Mouse (Mus musculus) midbrain, embryonic 12.5 days (tissue): ENCODE data around the gene BC053393. TPM values are rescaled to one million over a fixed set of nuclear protein-coding genes. Genes with fewer than 3 reads are reported as not detected.

Experiments used
- ATAC-seq: fragments of 200-750 bp; cut with Nextera tagmentation; 2 replicates; pipeline ENCODE4 v1.8.0; 2017; ENCODE audit warnings: low read depth, moderate TSS enrichment, moderate library complexity; ENCODE audit not compliant: low FRiP score
- H3K27ac ChIP-seq: fragments of 300-500 bp; sonication (generic); replicated peaks from 2 replicates; pipeline ENCODE4 v1.5.1; 2016; ENCODE audit warnings: mild to moderate bottlenecking
- H3K27me3 ChIP-seq: fragments of 300-500 bp; sonication (generic); 2 replicates; pipeline ENCODE4 v1.6.1; 2016; ENCODE audit warnings: mild to moderate bottlenecking
- H3K36me3 ChIP-seq: fragments of 300-500 bp; sonication (generic); 2 replicates; pipeline ENCODE4 v1.6.1; 2016
- H3K4me1 ChIP-seq: fragments of 300-500 bp; sonication (generic); 2 replicates; pipeline ENCODE4 v1.6.1; 2016
- H3K4me2 ChIP-seq: fragments of 300-500 bp; sonication (generic); replicated peaks from 2 replicates; pipeline ENCODE4 v1.6.1; 2016; ENCODE audit warnings: mild to moderate bottlenecking, moderate library complexity
- H3K4me3 ChIP-seq: fragments of 300-500 bp; sonication (generic); 2 replicates; pipeline ENCODE4 v1.5.1; 2016; ENCODE audit warnings: mild to moderate bottlenecking
- H3K9ac ChIP-seq: fragments of 300-500 bp; sonication (generic); replicated peaks from 2 replicates; pipeline ENCODE4 v1.6.1; 2016; ENCODE audit warnings: mild to moderate bottlenecking, moderate library complexity
- H3K9me3 ChIP-seq: fragments of 300-500 bp; sonication (generic); 2 replicates; pipeline ENCODE4 v1.6.1; 2016; ENCODE audit warnings: mild to moderate bottlenecking
- WGBS: fragments of 180-500 bp; shearing (Covaris S2); methylation state at CpG from one replicate; pipeline ENCODE4 v1.1.7; 2016; 5-methylcytosine and 5-hydroxymethylcytosine counted together
- polyA plus RNA-seq: library from polyadenylated mRNA; unstranded; fragments of >200 nt; fragmentation: Nextera tagmentation; extraction: Ambion mirVana; gene quantifications from 2 replicates; pipeline ENCODE4 v1.2.1, GENCODE M21; 2016

Gene BC053393
- polyA plus RNA-seq = not detected in 2 replicates

- no peaks in the 10 kb centered on the region for H3K9me3 ChIP-seq
- H3K4me3 ChIP-seq = no peak within 1 kb of the TSS
- H3K27ac ChIP-seq = no peak within 1 kb of the TSS
- no peak for ATAC-seq
- no peaks in the 10 kb centered on the region for H3K36me3 ChIP-seq
- no peaks in the 10 kb centered on the region for H3K27me3 ChIP-seq
- no peak within 1 kb of the TSS for H3K9ac ChIP-seq
- 81% methylated on average over 1 of the region's 1 CpGs for WGBS
- H3K4me1 ChIP-seq = no peaks in the 10 kb centered on the region
- no peak within 1 kb of the TSS for H3K4me2 ChIP-seq
Measured at GRCm38 (mm10) chr11:46571327-46571726, at the start of gene BC053393. TSS of gene BC053393 (plus strand) at chr11:46571536.

GRCm38 (mm10) chr11:46522719-46523118, 48.6 kb upstream of the BC053393 start:
- H3K27me3 ChIP-seq = no peaks in the 10 kb centered on the region
- no peak overlapping the region for H3K4me2 ChIP-seq
- H3K27ac ChIP-seq = no peak overlapping the region
- H3K9ac ChIP-seq = no peak overlapping the region
- no peaks in the 10 kb centered on the region for H3K4me1 ChIP-seq
- no peaks in the 10 kb centered on the region for H3K9me3 ChIP-seq
- H3K36me3 ChIP-seq = no peaks in the 10 kb centered on the region
- H3K4me3 ChIP-seq = no peak overlapping the region
- ATAC-seq = no peak
- WGBS = 72% methylated on average over 3 of the region's 3 CpGs

GRCm38 (mm10) chr11:46523912-46524311, 47.4 kb upstream of the BC053393 start, which contains the start of gene Gm12169:
TSS of gene Gm12169 (plus strand) at chr11:46524212.
- Histone ChIP-seq H3K4me1 (no peaks in the 10 kb centered on the region), H3K4me2 (no peak within 1 kb of the TSS), H3K27me3 (no peaks in the 10 kb centered on the region), H3K36me3 (no peaks in the 10 kb centered on the region), H3K27ac (no peak within 1 kb of the TSS), H3K9me3 (no peaks in the 10 kb centered on the region), H3K4me3 (no peak within 1 kb of the TSS), H3K9ac (no peak within 1 kb of the TSS)
- ATAC-seq = no peak
- WGBS = 91% methylated on average over 2 of the region's 2 CpGs

- no peak for ATAC-seq
- Histone ChIP-seq H3K4me3 (no peak overlapping the region), H3K4me1 (no peaks in the 10 kb centered on the region), H3K4me2 (no peak overlapping the region), H3K9me3 (no peaks in the 10 kb centered on the region), H3K27me3 (no peaks in the 10 kb centered on the region), H3K36me3 (no peaks in the 10 kb centered on the region), H3K27ac (no peak overlapping the region), H3K9ac (no peak overlapping the region)
- 73% methylated on average over 4 of the region's 4 CpGs for WGBS
Measured at GRCm38 (mm10) chr11:46530149-46530548, 41.2 kb upstream of the BC053393 start.

- Histone ChIP-seq H3K4me2 (no peak overlapping the region), H3K9me3 (no peaks in the 10 kb centered on the region), H3K27ac (no peak overlapping the region), H3K4me3 (no peak overlapping the region), H3K4me1 (no peaks in the 10 kb centered on the region), H3K9ac (no peak overlapping the region), H3K27me3 (no peaks in the 10 kb centered on the region), H3K36me3 (no peaks in the 10 kb centered on the region)
- 76% methylated on average over 4 of the region's 4 CpGs for WGBS
- ATAC-seq = no peak
Measured at GRCm38 (mm10) chr11:46536978-46537377, 34.4 kb upstream of the BC053393 start.

- Histone ChIP-seq H3K4me3 (no peak overlapping the region), H3K27ac (no peak overlapping the region), H3K27me3 (no peaks in the 10 kb centered on the region), H3K4me1 (no peaks in the 10 kb centered on the region), H3K9ac (no peak overlapping the region), H3K36me3 (no peaks in the 10 kb centered on the region), H3K9me3 (no peaks in the 10 kb centered on the region), H3K4me2 (no peak overlapping the region)
- WGBS = 90% methylated on average over 2 of the region's 2 CpGs
- no peak for ATAC-seq
Measured at GRCm38 (mm10) chr11:46543530-46543929, 27.8 kb upstream of the BC053393 start.

GRCm38 (mm10) chr11:46549721-46550120, 21.6 kb upstream of the BC053393 start:
- no peak overlapping the region for H3K9ac ChIP-seq
- ATAC-seq = no peak
- H3K27me3 ChIP-seq = no peaks in the 10 kb centered on the region
- H3K36me3 ChIP-seq = no peaks in the 10 kb centered on the region
- H3K9me3 ChIP-seq = no peaks in the 10 kb centered on the region
- 78% methylated on average over 4 of the region's 4 CpGs for WGBS
- no peak overlapping the region for H3K4me2 ChIP-seq
- H3K4me1 ChIP-seq = no peaks in the 10 kb centered on the region
- no peak overlapping the region for H3K4me3 ChIP-seq
- H3K27ac ChIP-seq = no peak overlapping the region

GRCm38 (mm10) chr11:46552741-46553140, 18.6 kb upstream of the BC053393 start:
- 91% methylated on average over 3 of the region's 3 CpGs for WGBS
- Histone ChIP-seq H3K9me3 (no peaks in the 10 kb centered on the region), H3K27me3 (no peaks in the 10 kb centered on the region), H3K4me3 (no peak overlapping the region), H3K4me1 (no peaks in the 10 kb centered on the region), H3K27ac (no peak overlapping the region), H3K9ac (no peak overlapping the region), H3K4me2 (no peak overlapping the region), H3K36me3 (no peaks in the 10 kb centered on the region)
- no peak for ATAC-seq

- no peak overlapping the region for H3K4me3 ChIP-seq
- H3K27me3 ChIP-seq = no peaks in the 10 kb centered on the region
- 91% methylated on average over 4 of the region's 4 CpGs for WGBS
Measured at GRCm38 (mm10) chr11:46561096-46561495, 10.2 kb upstream of the BC053393 start.

GRCm38 (mm10) chr11:46564671-46565070, 6.7 kb upstream of the BC053393 start:
- H3K4me1 ChIP-seq = no peaks in the 10 kb centered on the region
- 83% methylated on average over 1 of the region's 1 CpGs for WGBS
- ATAC-seq = no peak

More at GRCm38 (mm10) chr11:46561096-46561495, 10.2 kb upstream of the BC053393 start:
- no peaks in the 10 kb centered on the region for H3K36me3 ChIP-seq
- no peak overlapping the region for H3K9ac ChIP-seq
- no peak overlapping the region for H3K4me2 ChIP-seq
- H3K9me3 ChIP-seq = no peaks in the 10 kb centered on the region
- H3K4me1 ChIP-seq = no peaks in the 10 kb centered on the region
- no peak for ATAC-seq
- H3K27ac ChIP-seq = no peak overlapping the region

GRCm38 (mm10) chr11:46565967-46566366, 5.4 kb upstream of the BC053393 start:
- Histone ChIP-seq H3K36me3 (no peaks in the 10 kb centered on the region), H3K9me3 (no peaks in the 10 kb centered on the region), H3K27ac (no peak overlapping the region), H3K4me3 (no peak overlapping the region), H3K4me1 (no peaks in the 10 kb centered on the region), H3K4me2 (no peak overlapping the region), H3K9ac (no peak overlapping the region), H3K27me3 (no peaks in the 10 kb centered on the region)
- WGBS = 93% methylated on average over 2 of the region's 2 CpGs
- ATAC-seq = no peak

More at GRCm38 (mm10) chr11:46564671-46565070, 6.7 kb upstream of the BC053393 start:
- Histone ChIP-seq H3K27ac (no peak overlapping the region), H3K9ac (no peak overlapping the region), H3K4me2 (no peak overlapping the region), H3K4me3 (no peak overlapping the region), H3K36me3 (no peaks in the 10 kb centered on the region), H3K9me3 (no peaks in the 10 kb centered on the region), H3K27me3 (no peaks in the 10 kb centered on the region)

- no peaks in the 10 kb centered on the region for H3K4me1 ChIP-seq
- H3K9me3 ChIP-seq = no peaks in the 10 kb centered on the region
- no peak overlapping the region for H3K27ac ChIP-seq
- 68% methylated on average over 1 of the region's 1 CpGs for WGBS
- no peak overlapping the region for H3K9ac ChIP-seq
- H3K36me3 ChIP-seq = no peaks in the 10 kb centered on the region
- H3K4me3 ChIP-seq = no peak overlapping the region
- H3K4me2 ChIP-seq = no peak overlapping the region
- H3K27me3 ChIP-seq = no peaks in the 10 kb centered on the region
- no peak for ATAC-seq
Measured at GRCm38 (mm10) chr11:46569107-46569506, 2.2 kb upstream of the BC053393 start.

- no peaks in the 10 kb centered on the region for H3K4me1 ChIP-seq
- H3K27ac ChIP-seq = no peak overlapping the region
- no peaks in the 10 kb centered on the region for H3K27me3 ChIP-seq
- no peak overlapping the region for H3K9ac ChIP-seq
- WGBS = 72% methylated on average over 5 of the region's 5 CpGs
- H3K36me3 ChIP-seq = no peaks in the 10 kb centered on the region
- H3K4me2 ChIP-seq = no peak overlapping the region
- H3K4me3 ChIP-seq = no peak overlapping the region
- no peaks in the 10 kb centered on the region for H3K9me3 ChIP-seq
- ATAC-seq = no peak
Measured at GRCm38 (mm10) chr11:46578771-46579281, 7.5 kb downstream of the BC053393 start.
